In genomic region chr13:54055448-54055861, GRCm38 (mm10) we compare ENCODE assay signal across 8 mouse cellular contexts. TPM values are rescaled to one million over a fixed set of nuclear protein-coding genes. Genes with fewer than 3 reads are reported as not detected.
A peak's percentile ranks its signal among the peaks of the same experiment; 100 is the strongest.
DNase-seq lines count a peak whose midpoint lies in the region; ATAC-seq lines count a peak whose summit lies in the region.

Gene Drd1 (minus strand): TSS chr13:54055705.

- peaks cover 35% of the 10 kb centered on the region for H3K27me3 ChIP-seq in intestine, embryonic 15.5 days (replicated peaks)
- H3K27me3 ChIP-seq in midbrain, embryonic 10.5 days (ENCODE audit: low read depth, poor library complexity, severe bottlenecking): peaks cover 53% of the 10 kb centered on the region

- peak; percentile 55; the same call in 1 of the 2 replicates for ATAC-seq in intestine, embryonic 15.5 days
- no peak for ATAC-seq in erythroblast, adult 5-6 weeks (replicated peaks; ENCODE audit: low FRiP score, poor library complexity, severe bottlenecking)

- H3K4me1 ChIP-seq in intestine, embryonic 15.5 days (replicated peaks): peaks cover 7% of the 10 kb centered on the region
- peaks cover 27% of the 10 kb centered on the region for H3K4me1 ChIP-seq in midbrain, embryonic 10.5 days

- intact Hi-C loops in left cerebral cortex, postnatal 36 days (cut with DNase I): loop anchor here (2.0 to 10.0 kb wide), 3 partner anchors 131 to 271 kb away; no protein-coding TSS in a partner anchor

- no peaks in the 10 kb centered on the region for H3K36me3 ChIP-seq in intestine, embryonic 15.5 days
- no peaks in the 10 kb centered on the region for H3K36me3 ChIP-seq in midbrain, embryonic 10.5 days

- H3K9me3 ChIP-seq in intestine, embryonic 15.5 days: no peaks in the 10 kb centered on the region
- H3K9me3 ChIP-seq in midbrain, embryonic 10.5 days (replicated peaks): no peaks in the 10 kb centered on the region

- peak within 1 kb of the TSS; percentile 96 for H3K4me2 ChIP-seq in intestine, embryonic 15.5 days (replicated peaks)

- peak within 1 kb of the TSS; percentile 40 for H3K9ac ChIP-seq in intestine, embryonic 15.5 days

- no peak within 1 kb of the TSS for H3K27ac ChIP-seq in intestine, embryonic 15.5 days
- peak within 1 kb of the TSS; percentile 61; the same call in 1 of the 2 replicates for H3K27ac ChIP-seq in midbrain, embryonic 10.5 days (replicated peaks)

- H3K4me3 ChIP-seq in intestine, embryonic 15.5 days (replicated peaks): peak within 1 kb of the TSS; percentile 43
- H3K4me3 ChIP-seq in midbrain, embryonic 10.5 days: peak within 1 kb of the TSS; percentile 73

- peak; percentile 55 for DNase-seq in WW6 (ENCODE audit: low read depth, low spot score)
- DNase-seq in cerebellum, postnatal 4 days (ENCODE audit: low spot score in 2 of 2): peak; percentile 74 to 86
- DNase-seq in gastrocnemius, postnatal 10 days: peak; percentile 71
- peak; percentile 78 to 80 for DNase-seq in left cerebral cortex, postnatal 36 days (ENCODE audit: low spot score in 2 of 2)
- DNase-seq in midbrain, embryonic 10.5 days (ENCODE audit: low spot score): peak; percentile 78
- peak; percentile 83 for DNase-seq in right cerebral cortex, postnatal 4 days

- 0% methylated on average over 31 of the region's 31 CpGs for WGBS in intestine, embryonic 15.5 days
- under 1% methylated on average over 31 of the region's 31 CpGs for WGBS in midbrain, embryonic 10.5 days

RNA-seq across cellular contexts. Expression of gene Drd1, which starts in this region (rescaled TPM):
- total RNA-seq in gastrocnemius, postnatal 10 days (2021): under 1 TPM; 0.23 to 0.33 TPM
- 0.16 and 0.21 TPM in 2 replicates for polyA plus RNA-seq in intestine, embryonic 15.5 days (2015; fragmentation: Nextera tagmentation; extraction: Ambion mirVana)
- 10 to 100 TPM; 30.1 to 51.9 TPM for total RNA-seq in left cerebral cortex, postnatal 36 days (2021)
- polyA plus RNA-seq in midbrain, embryonic 10.5 days (2016; fragmentation: Nextera tagmentation; extraction: Ambion mirVana): 0.26 and 0.52 TPM in 2 replicates
- total RNA-seq in erythroblast, adult 5-6 weeks (2015; ENCODE audit: low replicate concordance): not detected in 2 replicates
- total RNA-seq in erythroblast, adult 5-6 weeks (2017; ENCODE audit: low replicate concordance): not detected in 2 replicates

Comparison
In these comparisons a context has a peak if more than half of its experiments do, and no peak if none do; other contexts are left out.
1. RNA of gene Drd1 (total RNA-seq): 30.1 to 51.9 TPM in left cerebral cortex, postnatal 36 days; 0.23 to 0.33 TPM in gastrocnemius, postnatal 10 days and not detected in erythroblast, adult 5-6 weeks; every median in the first group is over 10 times any median in the second.
2. Peak in DNase-seq in gastrocnemius, postnatal 10 days; RNA of the gene not detected or under 1 TPM.
3. Peak in ATAC-seq, H3K4me3 ChIP-seq, H3K9ac ChIP-seq and H3K4me2 ChIP-seq in intestine, embryonic 15.5 days; RNA of the gene not detected or under 1 TPM.
4. Peak in DNase-seq, H3K4me3 ChIP-seq and H3K27ac ChIP-seq in midbrain, embryonic 10.5 days; RNA of the gene not detected or under 1 TPM.
5. Peak in every context shown above with its lines, with median percentiles within 50 percentile points of each other: DNase-seq.